Mouse (Mus musculus) A20 (cell line): ENCODE results near the gene Hdgfl2.

Experiments used
- DNase-seq: peaks from one replicate; pipeline ENCODE4 v3.0.0-alpha.2; 2011; ENCODE audit warnings: low read depth, low spot score

Gene Hdgfl2

DNA sequence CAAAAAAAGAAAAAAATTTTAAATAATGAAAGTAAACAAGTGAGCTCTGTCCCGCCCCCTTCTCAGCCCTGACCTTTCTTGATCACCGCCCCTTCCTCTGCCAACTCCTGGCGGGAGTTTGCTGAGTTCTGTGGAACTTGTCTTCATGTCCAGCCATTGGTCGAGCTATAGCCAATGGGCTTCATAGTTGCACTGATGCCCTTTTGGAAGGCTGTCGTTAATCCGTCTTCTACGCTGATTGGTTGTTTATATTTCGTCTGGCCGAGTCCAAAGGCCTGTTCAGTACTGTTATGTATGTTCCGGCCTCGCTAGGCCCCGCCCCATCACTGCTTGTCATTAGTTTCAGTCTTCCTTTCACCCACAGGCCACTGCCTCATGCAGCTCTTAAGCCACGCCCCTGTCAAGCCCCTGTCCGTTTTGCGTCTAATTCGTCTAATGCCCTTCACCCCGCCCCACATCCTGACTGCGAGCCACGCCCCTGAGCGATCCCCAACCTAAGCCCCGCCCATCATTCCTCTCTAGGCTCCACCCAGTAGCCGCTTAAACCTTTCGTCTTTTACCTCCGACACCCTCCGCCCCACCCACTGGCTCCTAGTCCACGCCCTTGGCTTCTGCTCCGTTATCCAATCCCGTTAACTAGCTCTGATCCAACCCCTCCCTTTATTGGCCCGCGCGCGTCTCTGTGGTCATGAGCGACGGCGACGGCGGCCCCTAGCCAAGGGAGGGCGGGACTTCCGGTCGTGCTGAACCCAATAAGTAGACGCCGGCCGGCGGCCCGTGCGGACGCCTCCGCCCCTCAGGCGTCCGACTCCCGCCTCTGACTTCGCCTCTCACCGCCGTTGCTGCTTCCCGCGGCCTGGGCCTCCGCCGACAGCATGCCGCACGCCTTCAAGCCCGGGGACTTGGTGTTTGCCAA is at the start of gene Hdgfl2:
TSS of gene Hdgfl2 (plus strand) at position 755 of the 916 bp plus-strand sequence.
- peak; percentile 100 for DNase-seq

DNA sequence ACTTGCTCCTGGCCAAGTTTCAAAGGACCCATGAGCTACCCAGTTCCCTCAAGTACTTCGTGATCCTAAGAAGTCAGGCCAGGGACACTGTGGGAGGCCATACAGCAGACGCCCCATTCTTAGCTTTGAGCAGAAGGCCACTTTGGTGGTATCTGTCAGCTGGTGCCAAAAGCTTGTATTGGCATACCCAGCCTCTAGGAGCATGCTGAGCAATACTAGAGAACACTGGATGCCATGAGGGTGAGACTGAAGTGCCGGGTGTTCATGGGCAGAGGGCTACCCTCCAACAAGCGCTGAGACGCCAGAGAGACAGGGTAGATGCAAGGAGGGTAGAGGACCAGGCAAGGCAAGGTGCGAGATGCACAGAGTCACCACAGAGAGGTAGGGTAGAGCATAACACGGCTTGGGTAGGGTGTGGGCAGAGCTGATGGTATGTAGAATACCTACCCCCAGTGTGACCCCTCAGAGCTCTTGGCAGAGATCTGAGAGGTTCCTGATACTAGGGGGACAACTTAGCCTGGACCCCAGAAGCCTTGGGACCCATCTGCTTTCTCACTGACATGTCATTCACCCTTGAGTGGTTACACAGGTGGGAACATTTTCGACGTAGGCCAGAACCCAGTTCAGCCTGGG is 49.1 kb upstream of the Hdgfl2 start:
- DNase-seq: no peak

DNA sequence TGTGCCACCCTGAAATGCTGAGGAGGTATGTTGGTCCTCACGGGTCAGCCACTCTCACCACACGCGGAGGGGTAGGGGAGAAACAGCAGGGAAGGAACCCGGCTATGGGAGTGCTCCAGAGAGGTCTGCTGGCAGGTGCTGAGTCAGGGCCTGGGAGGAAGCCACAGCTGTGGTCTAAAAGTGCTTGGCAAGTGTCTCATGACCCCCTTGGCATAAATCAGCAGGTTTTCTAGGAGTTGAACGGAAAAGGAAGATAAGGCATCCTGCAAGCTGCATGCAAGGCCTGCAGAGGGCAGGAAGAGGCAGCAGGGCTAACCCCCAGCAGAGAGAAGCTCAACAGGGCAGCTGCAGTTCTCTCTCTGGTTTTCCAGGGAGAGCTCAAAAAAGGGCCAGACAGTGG is 48.5 kb upstream of the Hdgfl2 start:
- no peak for DNase-seq

DNA sequence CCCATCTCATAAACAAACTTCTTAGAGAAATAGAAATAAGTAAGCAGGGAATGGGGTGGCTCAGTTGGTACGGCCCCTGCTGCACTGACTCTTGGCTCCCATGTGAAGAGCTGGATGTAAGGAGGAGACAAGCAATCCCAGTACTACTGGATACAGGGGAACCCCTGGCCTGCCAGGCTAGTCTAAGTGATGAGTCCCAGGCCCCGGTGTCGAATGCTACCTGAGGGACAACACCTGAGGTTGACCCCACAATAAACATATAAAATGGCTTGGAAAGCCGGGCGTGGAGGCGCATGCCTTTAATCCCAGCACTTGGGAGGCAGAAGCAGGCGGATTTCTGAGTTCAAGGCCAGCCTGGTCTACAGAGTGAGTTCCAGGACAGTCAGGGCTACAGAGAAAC is 48.0 kb upstream of the Hdgfl2 start:
- DNase-seq: no peak

DNA sequence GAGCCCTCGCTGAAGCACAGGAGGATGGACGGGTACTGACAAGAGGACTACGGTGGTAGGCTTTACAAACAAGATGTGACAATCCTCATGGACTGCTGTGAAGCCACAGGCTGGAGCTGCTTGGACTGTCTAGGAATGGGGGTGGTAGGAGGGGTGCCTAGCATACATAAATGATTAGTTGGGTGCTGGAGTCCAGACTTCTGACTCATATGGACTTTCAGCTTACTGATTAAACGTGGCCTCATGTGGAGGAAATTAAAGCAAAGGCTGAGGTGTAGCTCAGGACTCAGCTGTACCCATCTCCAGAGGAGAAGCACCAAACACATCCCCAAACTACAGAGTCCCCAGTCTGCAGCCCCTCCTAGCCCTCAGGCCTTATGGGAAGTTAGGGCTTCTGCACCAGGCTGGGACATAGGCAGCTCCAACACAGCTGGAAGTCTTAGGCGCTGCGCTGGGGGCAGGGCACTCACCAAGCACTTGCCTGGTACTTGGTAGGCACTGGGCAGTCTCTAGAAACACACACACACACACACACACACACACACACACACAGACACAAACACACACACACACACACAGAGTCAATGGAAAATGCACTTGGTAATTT is 47.2 kb upstream of the Hdgfl2 start:
- no peak for DNase-seq

DNA sequence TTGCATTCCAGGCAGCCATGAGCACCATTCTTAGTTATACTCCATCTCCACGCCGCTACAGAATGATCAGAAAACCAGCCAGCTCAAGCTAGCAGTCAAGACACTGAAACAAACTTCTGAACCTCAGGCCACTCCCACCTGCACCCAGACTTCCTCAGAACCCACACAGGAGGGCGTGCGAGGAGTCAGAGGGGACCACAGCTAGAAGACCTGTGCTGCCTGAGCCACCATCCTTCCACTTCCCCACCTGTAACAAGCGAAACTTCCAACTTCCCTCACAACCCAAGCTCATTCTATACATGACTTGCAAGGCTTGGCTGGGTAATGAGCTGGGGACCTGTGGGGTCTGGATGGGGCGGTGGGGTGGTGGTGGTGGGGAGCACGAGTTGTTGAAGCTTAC is 46.6 kb upstream of the Hdgfl2 start:
- peak; percentile 88 for DNase-seq

DNA sequence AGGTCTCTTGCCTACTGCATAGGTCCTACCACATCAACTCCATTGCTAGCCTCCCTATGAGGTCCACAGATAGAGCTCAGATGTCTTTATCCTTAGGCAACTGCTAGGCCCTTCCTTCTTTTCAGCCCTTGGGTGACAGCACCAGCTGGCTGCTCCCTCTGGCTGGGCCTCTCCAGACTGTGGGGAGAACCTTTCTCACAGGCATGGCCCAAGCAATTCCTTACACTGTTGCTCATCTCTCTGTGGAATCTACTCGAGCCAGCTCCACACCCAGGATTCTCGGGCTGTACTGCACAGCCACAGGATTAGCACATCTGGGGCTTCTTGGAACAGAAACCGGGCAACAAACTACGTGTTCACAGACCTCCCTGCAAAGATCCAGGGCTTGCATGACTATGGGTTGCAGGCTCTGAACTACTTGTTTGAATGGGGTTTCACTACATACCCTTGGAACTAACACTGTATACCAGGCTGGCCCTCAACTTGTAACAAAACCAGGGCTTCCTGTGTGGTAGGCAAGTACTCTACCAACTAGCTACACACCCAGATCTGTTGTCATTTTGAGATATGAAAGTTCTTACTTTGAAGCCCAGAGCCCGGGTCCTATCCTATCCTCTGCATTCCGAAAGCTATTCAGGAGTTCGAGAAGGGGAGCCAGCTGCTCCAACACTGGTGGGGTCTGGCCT is 45.3 kb upstream of the Hdgfl2 start:
- DNase-seq: no peak

DNA sequence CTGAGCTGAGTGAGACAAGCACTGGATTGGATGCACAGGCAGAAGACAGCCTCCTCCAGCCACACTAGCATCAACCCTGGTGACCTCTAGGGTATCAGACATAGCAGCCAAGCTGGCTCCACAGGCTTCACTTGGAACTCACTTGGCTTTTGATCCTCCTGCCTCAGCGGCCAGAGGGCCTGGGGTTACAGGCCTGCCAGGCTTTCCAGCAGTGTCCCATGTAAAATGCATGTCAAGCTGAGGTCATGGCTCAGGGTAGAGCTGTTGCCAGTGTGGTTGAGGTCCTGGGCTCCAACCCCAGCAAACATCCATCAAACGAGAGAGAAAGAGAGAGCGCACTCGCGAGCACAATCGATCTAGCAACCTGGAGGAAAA is 44.7 kb upstream of the Hdgfl2 start:
- no peak for DNase-seq

DNA sequence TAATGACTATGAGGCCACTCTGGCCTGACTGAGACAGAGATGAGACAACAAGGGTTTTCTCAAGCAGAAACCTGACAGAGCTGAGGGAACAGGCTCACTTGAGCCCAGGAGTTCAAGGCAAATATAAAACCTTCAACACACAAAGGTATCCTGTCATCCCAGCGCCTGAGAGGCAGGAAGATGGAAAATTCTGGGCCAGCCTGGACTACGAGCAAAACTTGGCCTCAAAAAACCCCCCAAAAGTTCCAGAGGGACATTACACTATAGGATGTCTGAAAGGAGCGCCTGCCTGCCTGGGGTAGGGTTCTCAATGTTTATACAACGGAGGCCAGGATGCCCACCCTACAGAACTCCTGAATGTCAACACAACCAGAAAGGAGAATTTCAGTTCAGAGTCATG is 44.2 kb upstream of the Hdgfl2 start:
- DNase-seq: no peak

DNA sequence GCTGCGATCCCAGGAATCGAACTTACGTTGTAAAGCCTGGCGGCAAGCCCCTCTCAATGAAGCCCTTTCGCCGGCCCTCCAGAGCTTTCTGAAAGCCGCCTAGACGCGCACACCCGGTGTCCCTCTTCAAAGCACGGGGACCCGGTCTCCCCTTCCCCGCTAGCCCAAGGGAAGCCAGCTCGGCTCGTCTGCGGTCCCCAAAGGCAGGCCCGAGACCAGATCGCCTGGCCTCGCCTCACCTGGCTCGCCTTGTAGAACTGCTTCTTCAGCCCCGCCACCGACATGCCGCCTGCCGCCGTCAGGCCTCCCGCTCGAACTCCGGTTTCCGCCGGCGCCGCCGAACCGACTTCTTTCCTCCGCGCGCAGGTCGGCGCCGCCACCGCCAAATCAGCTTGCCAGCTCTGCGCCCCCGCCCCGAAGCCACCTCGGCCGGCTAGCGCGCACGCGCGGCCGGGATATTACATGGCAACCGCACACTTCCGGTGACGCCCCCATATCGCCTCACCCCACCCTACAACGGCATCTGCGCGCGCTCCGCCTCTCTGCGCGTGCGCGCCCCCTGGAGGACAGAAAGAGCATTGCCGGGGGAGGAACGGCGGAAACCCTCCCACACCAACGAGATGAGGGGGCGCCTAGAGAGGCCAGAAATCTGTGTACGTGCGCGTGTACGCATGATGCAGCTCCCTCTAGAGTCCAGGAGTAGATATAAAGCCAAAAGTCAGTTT is 43.1 kb upstream of the Hdgfl2 start, which contains the start of gene Sh3gl1:
TSS of gene Sh3gl1 (minus strand) at position 460 of the 725 bp plus-strand sequence.
- peak; percentile 100 for DNase-seq

DNA sequence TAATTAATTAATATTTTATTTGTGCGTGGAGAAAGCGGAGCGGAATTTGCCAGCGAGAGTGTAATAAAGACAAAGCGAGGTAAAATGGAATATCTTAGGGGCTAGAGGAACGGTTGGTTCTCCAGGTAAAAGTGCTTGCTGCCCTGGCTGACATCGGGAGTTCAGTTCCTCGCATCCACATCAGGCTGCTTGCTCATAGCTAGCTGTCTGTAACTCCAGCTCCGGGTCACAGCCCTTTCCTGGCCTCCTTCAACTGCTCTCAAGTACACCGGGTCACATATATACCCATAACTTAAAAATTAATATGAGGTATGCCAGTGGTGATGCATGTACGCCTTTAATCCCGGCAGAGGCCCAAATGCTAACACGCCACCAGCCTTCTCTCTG is 42.5 kb upstream of the Hdgfl2 start:
- no peak for DNase-seq

DNA sequence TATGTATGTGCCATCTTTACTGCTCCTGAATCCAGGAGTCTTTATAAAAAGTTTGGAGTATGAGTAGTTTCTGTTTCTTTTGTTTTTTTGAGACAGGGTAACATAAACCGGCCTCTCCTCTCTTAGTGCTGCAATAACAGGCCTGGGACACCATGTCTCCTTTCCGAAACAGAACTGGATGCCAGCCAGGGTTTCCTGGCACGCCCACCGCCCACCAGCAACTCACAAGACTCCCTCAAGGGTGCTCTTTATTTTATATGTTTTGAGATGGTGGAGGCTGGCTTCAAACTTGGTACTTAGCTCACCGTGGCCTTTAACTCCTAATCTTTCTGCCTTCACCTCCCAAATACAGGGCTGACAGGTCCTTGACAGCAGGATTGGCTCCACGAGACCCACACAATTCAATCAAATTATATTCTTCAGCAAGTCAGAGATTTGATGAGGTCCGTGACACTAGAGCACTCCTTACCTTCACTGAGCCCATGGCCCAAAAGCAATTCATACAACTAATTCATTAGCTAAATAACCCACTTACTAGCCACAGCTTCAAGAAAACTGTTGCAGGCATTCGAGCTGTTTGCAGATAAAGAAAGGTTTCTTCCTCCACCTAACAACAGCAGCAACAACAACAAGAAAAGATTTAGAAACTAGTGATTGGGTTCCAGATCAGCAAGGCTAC is 40.7 kb upstream of the Hdgfl2 start:
- DNase-seq: no peak

DNA sequence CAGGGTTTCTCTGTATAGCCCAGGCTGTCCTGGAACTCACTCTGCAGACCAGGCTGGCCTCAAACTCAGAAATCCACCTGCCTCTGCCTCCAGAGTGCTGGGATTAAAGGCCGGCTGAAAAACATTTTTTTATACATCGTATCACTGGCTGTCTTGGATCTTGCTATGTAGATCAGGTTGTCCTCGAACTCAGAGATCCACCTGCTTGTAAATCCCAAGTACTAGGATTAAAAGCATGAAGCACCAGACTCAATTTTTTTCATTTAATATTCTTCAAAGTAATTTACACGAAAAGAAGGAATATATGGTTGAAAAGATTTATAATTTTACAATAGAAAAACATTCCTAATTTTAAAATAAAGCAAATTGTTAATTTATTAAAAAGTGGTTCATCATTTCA is 40.1 kb upstream of the Hdgfl2 start:
- DNase-seq: no peak

DNA sequence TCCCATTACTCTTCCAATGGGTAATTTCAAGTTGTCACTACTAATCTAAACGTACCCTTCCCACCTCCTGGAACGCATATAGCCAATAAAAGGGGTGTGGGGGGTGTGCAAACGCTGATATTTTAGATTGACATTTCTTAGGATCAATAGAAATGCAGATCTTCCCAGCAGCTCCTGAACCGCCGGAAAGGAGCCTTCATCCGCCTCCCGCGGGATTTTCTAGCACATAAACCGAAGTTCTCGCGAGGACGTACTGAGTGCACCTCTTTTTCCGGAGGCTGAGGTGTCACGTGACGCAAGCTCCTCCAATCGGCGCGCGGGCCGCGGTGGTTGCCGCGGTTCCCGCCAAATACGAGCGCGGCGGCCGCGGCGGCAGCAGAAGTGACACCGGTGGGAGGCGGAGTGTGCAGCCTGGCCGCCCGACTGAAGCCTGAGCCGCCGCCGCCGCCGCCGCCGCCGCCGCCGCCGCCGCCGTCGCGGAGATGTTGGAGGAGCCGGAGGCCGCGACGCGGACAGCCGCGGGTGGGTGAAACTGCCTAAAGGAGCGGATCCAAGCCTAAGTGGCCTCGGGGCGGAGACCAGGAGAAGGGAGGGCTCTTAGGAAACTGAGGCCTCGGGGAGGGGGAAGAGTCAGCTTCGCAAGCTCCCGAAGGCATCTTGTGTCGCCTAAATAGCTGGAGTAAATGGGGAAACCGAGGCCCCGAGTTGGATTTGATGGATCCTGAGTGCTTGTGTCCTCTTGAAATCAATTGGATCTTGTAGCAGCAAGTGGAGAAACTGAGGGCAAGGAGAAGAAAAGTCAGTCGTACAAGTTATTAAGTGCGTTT is 39.2 kb upstream of the Hdgfl2 start, which contains the start of gene Chaf1a:
TSS of gene Chaf1a (plus strand) at position 410 of the 827 bp plus-strand sequence.
- peak; percentile 98 for DNase-seq

DNA sequence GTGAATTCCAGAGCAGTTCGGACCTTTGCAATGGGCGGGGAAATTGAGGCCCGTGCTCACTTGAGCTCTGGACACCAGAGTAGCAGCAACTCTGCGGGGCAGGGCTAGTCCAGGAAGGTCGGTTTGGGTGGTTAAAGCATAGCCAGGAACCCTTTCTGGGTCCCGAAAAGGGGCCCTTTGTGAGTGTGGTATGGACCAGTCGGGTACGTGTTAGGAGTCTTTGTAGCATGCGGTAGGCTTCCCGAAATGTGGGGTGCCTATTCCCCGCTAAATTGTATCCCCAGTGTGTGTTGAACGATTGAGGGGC is 38.6 kb upstream of the Hdgfl2 start:
- peak; percentile 30 for DNase-seq

DNA sequence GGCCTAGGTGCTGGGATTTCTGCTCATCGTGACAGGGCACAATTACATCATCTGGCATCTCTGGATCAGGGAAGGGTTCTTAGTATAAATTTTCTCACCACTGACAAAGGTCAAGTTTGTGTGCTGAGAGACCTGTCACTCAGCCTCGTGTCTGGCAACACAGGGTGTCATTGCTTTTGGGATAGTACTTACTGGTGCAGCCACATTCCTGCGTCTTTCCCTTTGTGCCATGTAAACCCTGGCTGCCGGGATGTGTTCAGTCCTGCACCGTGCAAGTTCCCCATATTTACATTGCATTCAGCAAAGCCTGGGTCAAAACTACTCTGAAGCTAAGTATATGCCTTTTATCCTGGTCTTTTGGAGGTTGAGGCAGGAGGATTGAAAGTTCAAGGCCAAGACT is 28.1 kb upstream of the Hdgfl2 start:
- no peak for DNase-seq

DNA sequence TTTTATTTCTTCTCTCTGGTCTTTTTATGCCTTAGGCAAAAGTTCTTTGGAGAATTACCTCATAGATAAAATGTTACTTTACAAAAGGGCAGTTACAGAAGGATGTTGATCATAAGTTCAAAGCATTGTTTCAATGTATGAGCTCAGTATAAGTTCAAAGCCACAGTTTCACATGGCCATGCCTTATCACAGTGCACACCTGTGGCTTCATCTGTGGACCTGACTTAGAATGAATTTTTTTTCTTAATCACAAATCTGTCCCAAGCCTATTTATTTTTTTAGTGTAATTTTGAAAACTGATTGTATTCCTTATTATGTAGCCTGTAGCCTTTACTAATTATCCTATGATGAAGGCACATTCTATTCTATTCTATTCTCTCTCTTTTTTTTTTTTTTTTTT is 24.5 kb upstream of the Hdgfl2 start:
- no peak for DNase-seq

DNA sequence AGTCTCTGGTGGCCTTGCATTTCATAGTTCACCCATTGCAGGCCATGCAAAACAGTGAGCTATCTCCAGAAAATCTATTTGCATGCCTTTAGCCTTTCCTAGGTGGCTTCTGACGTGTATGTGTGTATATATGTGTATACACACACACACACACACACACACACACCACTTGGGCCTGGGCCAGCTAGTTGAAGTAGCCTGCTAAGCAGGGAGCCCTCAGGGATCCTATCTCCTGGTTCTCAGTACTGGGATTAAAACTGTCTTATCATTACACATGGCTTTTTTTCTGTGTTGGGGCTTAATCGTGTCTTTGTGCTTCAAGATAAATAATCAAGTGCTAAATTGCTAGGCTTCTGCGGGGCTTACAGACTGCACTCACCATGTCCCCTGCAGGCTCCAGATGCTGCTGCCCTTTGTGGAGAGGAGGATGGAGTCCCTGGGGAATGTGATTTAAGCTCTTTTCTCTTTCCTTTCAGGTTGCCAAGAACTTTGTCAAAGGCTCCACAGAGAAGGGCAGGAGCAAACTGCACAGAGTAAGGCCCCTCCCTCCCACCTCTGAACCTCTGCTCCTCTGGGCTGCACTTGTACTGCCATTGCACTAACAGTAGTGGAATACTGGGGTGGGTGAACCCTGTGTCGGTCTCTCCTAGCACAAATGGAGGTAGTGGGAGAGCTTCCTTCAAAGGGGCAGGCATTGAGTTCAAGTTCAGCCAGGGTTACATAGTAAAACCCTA is 23.3 kb upstream of the Hdgfl2 start:
- no peak for DNase-seq

DNA sequence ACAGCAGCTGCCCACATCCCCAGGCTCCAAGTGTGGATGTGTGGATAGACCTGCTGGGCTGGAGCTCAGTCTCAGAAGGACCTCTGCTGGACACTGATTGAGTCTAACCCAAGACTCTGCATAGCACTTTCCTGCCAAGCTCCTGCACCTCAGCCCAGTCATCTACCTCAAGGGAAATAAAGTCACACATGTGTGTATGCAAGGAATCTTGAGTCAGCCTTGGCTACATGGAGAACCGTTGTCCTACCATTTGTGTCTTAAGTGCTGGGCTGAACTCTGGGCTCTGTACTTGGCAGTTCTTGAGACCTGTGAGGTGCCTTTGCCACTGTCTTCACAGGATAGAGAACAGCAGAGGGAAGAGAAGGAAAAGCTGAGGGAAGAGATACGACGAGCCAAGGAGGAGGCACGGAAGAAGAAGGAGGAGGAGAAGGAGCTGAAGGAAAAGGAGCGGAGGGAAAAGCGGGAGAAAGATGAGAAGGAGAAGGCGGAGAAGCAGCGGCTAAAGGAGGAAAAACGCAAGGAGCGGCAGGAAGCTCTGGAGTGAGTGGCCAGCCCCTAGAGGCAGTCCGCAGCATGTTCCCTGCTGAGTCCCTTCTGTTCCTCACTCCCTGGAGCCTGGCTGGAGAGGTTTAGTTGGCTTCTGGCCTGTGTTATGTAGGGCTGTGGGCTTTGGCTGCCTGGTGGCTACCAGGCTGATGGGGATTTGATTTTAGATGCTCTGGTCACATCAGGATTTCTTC is 21.9 kb upstream of the Hdgfl2 start:
- no peak for DNase-seq
